Mouse (Mus musculus) midbrain, embryonic 13.5 days (tissue): ENCODE measurements around the gene Thrb. TPM values are rescaled to one million over a fixed set of nuclear protein-coding genes. Genes with fewer than 3 reads are reported as not detected.

Source experiments
- ATAC-seq: fragments of 200-750 bp; cut with Nextera tagmentation; 2 replicates; pipeline ENCODE4 v1.8.0; 2017; ENCODE audit warnings: mild to moderate bottlenecking, moderate TSS enrichment, moderate library complexity
- H3K27ac ChIP-seq: fragments of 300-500 bp; sonication (generic); 2 replicates; pipeline ENCODE4 v1.5.1; 2015; ENCODE audit warnings: inconsistent platforms, mild to moderate bottlenecking, moderate library complexity
- H3K27me3 ChIP-seq: fragments of 300-500 bp; sonication (generic); 2 replicates; pipeline ENCODE4 v1.6.1; 2015; ENCODE audit warnings: mild to moderate bottlenecking, inconsistent platforms
- H3K36me3 ChIP-seq: fragments of 300-500 bp; sonication (generic); 2 replicates; pipeline ENCODE4 v1.6.1; 2015; ENCODE audit warnings: mild to moderate bottlenecking, inconsistent platforms
- H3K4me1 ChIP-seq: fragments of 300-500 bp; sonication (generic); replicated peaks from 2 replicates; pipeline ENCODE4 v1.6.1; 2015; ENCODE audit warnings: inconsistent platforms
- H3K4me2 ChIP-seq: fragments of 300-500 bp; sonication (generic); replicated peaks from 2 replicates; pipeline ENCODE4 v1.6.1; 2015; ENCODE audit warnings: moderate library complexity, mild to moderate bottlenecking, inconsistent platforms
- H3K4me3 ChIP-seq: fragments of 300-500 bp; sonication (generic); replicated peaks from 2 replicates; pipeline ENCODE4 v1.5.1; 2015; ENCODE audit warnings: mild to moderate bottlenecking, inconsistent platforms
- H3K9ac ChIP-seq: fragments of 300-500 bp; sonication (generic); replicated peaks from 2 replicates; pipeline ENCODE4 v1.6.1; 2015; ENCODE audit warnings: mild to moderate bottlenecking, inconsistent platforms
- H3K9me3 ChIP-seq: fragments of 300-500 bp; sonication (generic); 2 replicates; pipeline ENCODE4 v1.6.1; 2016; ENCODE audit warnings: mild to moderate bottlenecking, inconsistent platforms
- WGBS: fragments of 180-500 bp; shearing (Covaris S2); methylation state at CpG from one replicate; pipeline ENCODE4 v1.1.7; 2015; 5-methylcytosine and 5-hydroxymethylcytosine counted together
- polyA plus RNA-seq: library from polyadenylated mRNA; unstranded; fragments of >200 nt; fragmentation: Nextera tagmentation; extraction: Ambion mirVana; gene quantifications from 2 replicates; pipeline ENCODE4 v1.2.1, GENCODE M21; 2015

Gene Thrb
- polyA plus RNA-seq, 1 experiment from 2014 or later = 1.2 TPM

GRCm38 (mm10) chr14:17674335-17674734 lies 14.3 kb downstream of the Thrb start:
- Histone ChIP-seq H3K9ac (no peak overlapping the region), H3K36me3 (no peaks in the 10 kb centered on the region), H3K4me1 (no peaks in the 10 kb centered on the region), H3K4me2 (no peak overlapping the region), H3K27ac (no peak overlapping the region), H3K4me3 (no peak overlapping the region), H3K27me3 (no peaks in the 10 kb centered on the region), H3K9me3 (no peaks in the 10 kb centered on the region)
- no peak for ATAC-seq
- 88% methylated on average over 1 of the region's 1 CpGs for WGBS

- Histone ChIP-seq H3K4me3 (no peak overlapping the region), H3K9ac (no peak overlapping the region), H3K27me3 (no peaks in the 10 kb centered on the region), H3K4me1 (no peaks in the 10 kb centered on the region), H3K4me2 (no peak overlapping the region), H3K36me3 (no peaks in the 10 kb centered on the region), H3K27ac (no peak overlapping the region), H3K9me3 (no peaks in the 10 kb centered on the region)
- 96% methylated on average over 3 of the region's 3 CpGs for WGBS
- no peak for ATAC-seq
These were observed 15.2 kb downstream of the Thrb start for GRCm38 (mm10) chr14:17675214-17675613.

GRCm38 (mm10) chr14:17681479-17681878 lies 21.4 kb downstream of the Thrb start:
- Histone ChIP-seq H3K9me3 (no peaks in the 10 kb centered on the region), H3K27ac (no peak overlapping the region), H3K4me2 (no peak overlapping the region), H3K27me3 (no peaks in the 10 kb centered on the region), H3K4me3 (no peak overlapping the region), H3K36me3 (no peaks in the 10 kb centered on the region), H3K4me1 (no peaks in the 10 kb centered on the region), H3K9ac (no peak overlapping the region)
- ATAC-seq = no peak

GRCm38 (mm10) chr14:17684881-17685280 lies 24.8 kb downstream of the Thrb start:
- H3K4me1 ChIP-seq = no peaks in the 10 kb centered on the region
- no peaks in the 10 kb centered on the region for H3K9me3 ChIP-seq
- ATAC-seq = no peak
- no peak overlapping the region for H3K4me2 ChIP-seq
- no peaks in the 10 kb centered on the region for H3K27me3 ChIP-seq
- H3K27ac ChIP-seq = no peak overlapping the region
- H3K9ac ChIP-seq = no peak overlapping the region
- 80% methylated on average over 1 of the region's 1 CpGs for WGBS
- no peaks in the 10 kb centered on the region for H3K36me3 ChIP-seq
- H3K4me3 ChIP-seq = no peak overlapping the region

GRCm38 (mm10) chr14:17685491-17685890 lies 25.4 kb downstream of the Thrb start:
- H3K27me3 ChIP-seq = no peaks in the 10 kb centered on the region
- 98% methylated on average over 3 of the region's 3 CpGs for WGBS
- ATAC-seq = no peak
- H3K9ac ChIP-seq = no peak overlapping the region
- H3K9me3 ChIP-seq = no peaks in the 10 kb centered on the region
- no peak overlapping the region for H3K4me2 ChIP-seq
- no peaks in the 10 kb centered on the region for H3K36me3 ChIP-seq
- H3K27ac ChIP-seq = no peak overlapping the region
- H3K4me1 ChIP-seq = no peaks in the 10 kb centered on the region
- no peak overlapping the region for H3K4me3 ChIP-seq

GRCm38 (mm10) chr14:17686939-17687338 lies 26.9 kb downstream of the Thrb start:
- H3K27ac ChIP-seq = no peak overlapping the region
- 85% methylated on average over 3 of the region's 3 CpGs for WGBS
- no peaks in the 10 kb centered on the region for H3K27me3 ChIP-seq
- no peaks in the 10 kb centered on the region for H3K9me3 ChIP-seq
- H3K4me1 ChIP-seq = no peaks in the 10 kb centered on the region
- no peaks in the 10 kb centered on the region for H3K36me3 ChIP-seq
- ATAC-seq = no peak
- H3K9ac ChIP-seq = no peak overlapping the region
- H3K4me2 ChIP-seq = no peak overlapping the region
- H3K4me3 ChIP-seq = no peak overlapping the region

GRCm38 (mm10) chr14:17691246-17691645 lies 31.2 kb downstream of the Thrb start:
- Histone ChIP-seq H3K4me2 (no peak overlapping the region), H3K9me3 (no peaks in the 10 kb centered on the region), H3K4me1 (no peaks in the 10 kb centered on the region), H3K27ac (no peak overlapping the region), H3K4me3 (no peak overlapping the region), H3K36me3 (no peaks in the 10 kb centered on the region), H3K27me3 (no peaks in the 10 kb centered on the region), H3K9ac (no peak overlapping the region)
- 85% methylated on average over 1 of the region's 1 CpGs for WGBS
- no peak for ATAC-seq

GRCm38 (mm10) chr14:17695526-17695925 lies 35.5 kb downstream of the Thrb start:
- no peak overlapping the region for H3K27ac ChIP-seq
- no peaks in the 10 kb centered on the region for H3K9me3 ChIP-seq
- no peak overlapping the region for H3K4me3 ChIP-seq
- H3K9ac ChIP-seq = no peak overlapping the region
- H3K27me3 ChIP-seq = no peaks in the 10 kb centered on the region
- no peak for ATAC-seq
- H3K36me3 ChIP-seq = no peaks in the 10 kb centered on the region
- H3K4me1 ChIP-seq = no peaks in the 10 kb centered on the region
- H3K4me2 ChIP-seq = no peak overlapping the region
- 80% methylated on average over 4 of the region's 4 CpGs for WGBS

GRCm38 (mm10) chr14:17697920-17698632 lies 38.0 kb downstream of the Thrb start:
- Histone ChIP-seq H3K9ac (no peak overlapping the region), H3K4me3 (no peak overlapping the region), H3K4me1 (no peaks in the 10 kb centered on the region), H3K27ac (no peak overlapping the region), H3K36me3 (no peaks in the 10 kb centered on the region), H3K27me3 (no peaks in the 10 kb centered on the region), H3K9me3 (no peaks in the 10 kb centered on the region), H3K4me2 (no peak overlapping the region)
- WGBS = 87% methylated on average over 9 of the region's 9 CpGs
- no peak for ATAC-seq

GRCm38 (mm10) chr14:17700228-17700627 lies 40.2 kb downstream of the Thrb start:
- H3K9me3 ChIP-seq = no peaks in the 10 kb centered on the region
- H3K9ac ChIP-seq = no peak overlapping the region
- 86% methylated on average over 3 of the region's 3 CpGs for WGBS
- H3K36me3 ChIP-seq = no peaks in the 10 kb centered on the region
- no peak overlapping the region for H3K4me2 ChIP-seq
- H3K27me3 ChIP-seq = no peaks in the 10 kb centered on the region
- no peak overlapping the region for H3K27ac ChIP-seq
- H3K4me3 ChIP-seq = no peak overlapping the region
- H3K4me1 ChIP-seq = no peaks in the 10 kb centered on the region
- no peak for ATAC-seq

GRCm38 (mm10) chr14:17713297-17713904 lies 53.3 kb downstream of the Thrb start:
- 0 out of 2 replicates have a peak, but pooled peaks cover 5% of the 10 kb centered on the region for H3K9me3 ChIP-seq
- H3K4me2 ChIP-seq = no peak overlapping the region
- no peak overlapping the region for H3K4me3 ChIP-seq
- no peak for ATAC-seq
- H3K36me3 ChIP-seq = no peaks in the 10 kb centered on the region
- WGBS = 86% methylated on average over 7 of the region's 7 CpGs
- H3K4me1 ChIP-seq = no peaks in the 10 kb centered on the region
- no peaks in the 10 kb centered on the region for H3K27me3 ChIP-seq
- no peak overlapping the region for H3K27ac ChIP-seq
- no peak overlapping the region for H3K9ac ChIP-seq

GRCm38 (mm10) chr14:17719494-17719893 lies 59.4 kb downstream of the Thrb start:
- no peak overlapping the region for H3K27ac ChIP-seq
- no peaks in the 10 kb centered on the region for H3K27me3 ChIP-seq
- WGBS = 73% methylated on average over 2 of the region's 2 CpGs
- peaks cover 2% of the 10 kb centered on the region; the same call in 1 of the 2 replicates for H3K4me1 ChIP-seq
- ATAC-seq = no peak
- no peak overlapping the region for H3K9ac ChIP-seq
- H3K36me3 ChIP-seq = no peaks in the 10 kb centered on the region
- H3K9me3 ChIP-seq = 0 out of 2 replicates have a peak, but pooled peaks cover 5% of the 10 kb centered on the region
- H3K4me2 ChIP-seq = no peak overlapping the region
- no peak overlapping the region for H3K4me3 ChIP-seq
